Mouse (Mus musculus) T-helper 2 cell (primary cell): Measurements from ENCODE around the gene Ifi205.
"Not testable (repeated sequence)": the region's sequence is repeated elsewhere in the genome, so short reads cannot be mapped to it uniquely, and the experiment has no call there.

Experiments used
- in situ Hi-C: fragments of 300-600 bp; cut with MboI, MseI; formaldehyde crosslinking; loops from one replicate; pipeline ENCODE4 v1.15.1; 2025; ENCODE audit warnings: high pct_unique_total_duplicates

The Ifi205 gene

DNA sequence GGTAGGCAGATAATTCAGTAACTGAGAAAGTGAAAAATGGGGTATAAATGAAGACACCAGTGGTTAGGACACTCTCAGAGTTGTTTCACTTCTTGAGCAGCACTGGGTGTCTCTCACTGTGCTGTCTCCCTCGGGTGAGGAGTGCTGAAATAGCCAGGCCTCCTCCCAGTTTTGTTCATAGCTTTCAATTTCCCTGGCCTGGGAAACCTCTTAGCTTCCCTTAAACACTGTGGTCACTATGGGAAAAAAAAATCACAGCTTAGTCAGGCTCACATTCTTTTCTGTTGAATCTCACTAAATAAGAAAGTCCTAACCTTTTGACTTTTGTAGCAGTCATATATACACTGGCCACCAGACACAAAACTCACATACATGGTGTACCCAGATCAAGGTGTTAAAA lies at the start of gene Ifi205:
Gene Ifi205, minus strand, starts transcription at position 113 of the 400 bp plus-strand sequence.
- in situ Hi-C loops: no loop called here

DNA sequence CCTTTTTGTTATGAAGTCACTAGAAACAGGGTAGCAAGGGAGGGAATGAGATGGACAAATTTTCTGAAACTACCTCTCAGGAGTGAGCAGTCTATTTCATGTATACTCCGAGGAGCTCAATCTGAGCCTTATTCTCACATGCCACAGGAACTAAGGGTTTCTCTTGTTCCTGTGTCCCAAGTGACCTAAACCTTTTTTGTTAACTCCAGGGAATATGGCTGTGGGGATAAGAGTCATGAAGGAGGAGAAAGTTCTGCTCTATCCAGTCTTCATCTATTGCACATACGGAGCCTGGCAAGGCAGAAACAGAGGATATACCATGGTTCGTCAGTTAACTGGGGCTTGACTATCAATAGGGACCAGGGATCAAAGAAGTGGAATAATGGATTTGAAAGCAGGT lies 34.7 kb upstream of the Ifi205 start, which contains the start of gene Olfr430:
Gene Olfr430, plus strand, starts transcription at position 301 of the 400 bp plus-strand sequence.
- in situ Hi-C loops: no loop called here

GRCm38 (mm10) chr1:174055248-174055647 lies 23.6 kb upstream of the Ifi205 start:
- in situ Hi-C loops: no loop called here

- in situ Hi-C loops: no loop called here
These were observed 21.4 kb upstream of the Ifi205 start for GRCm38 (mm10) chr1:174052981-174053380.

DNA sequence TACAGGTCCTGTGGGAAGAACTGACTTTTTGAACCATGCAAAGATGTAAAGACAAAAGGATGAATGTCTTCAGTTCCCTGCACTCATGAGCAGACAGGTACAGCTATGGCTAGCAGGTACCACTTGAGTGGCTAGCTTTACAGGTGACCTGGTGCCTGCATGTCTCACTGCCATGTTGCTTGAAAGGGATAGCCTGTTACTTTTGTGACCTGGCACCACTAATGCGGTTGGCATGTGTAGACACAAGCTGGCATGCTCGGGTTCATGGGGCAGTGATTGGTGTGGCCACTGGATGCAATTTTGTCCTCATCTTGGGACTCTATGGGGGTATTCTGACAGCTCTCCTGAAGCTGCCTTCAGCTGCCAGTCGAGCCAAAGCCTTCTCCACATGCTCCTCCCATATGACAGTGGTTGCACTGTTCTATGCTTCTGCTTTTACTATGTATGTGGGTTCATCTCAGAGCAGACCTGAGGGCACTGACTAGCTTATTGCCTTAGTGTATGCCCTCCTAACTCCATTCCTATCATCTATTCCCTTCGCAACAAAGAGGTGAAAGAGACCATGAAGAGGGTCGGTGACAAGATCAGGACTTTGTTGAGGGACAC lies 20.4 kb upstream of the Ifi205 start:
- in situ Hi-C loops: no loop called here

GRCm38 (mm10) chr1:174051515-174051914 lies 19.9 kb upstream of the Ifi205 start:
- in situ Hi-C loops: no loop called here

DNA sequence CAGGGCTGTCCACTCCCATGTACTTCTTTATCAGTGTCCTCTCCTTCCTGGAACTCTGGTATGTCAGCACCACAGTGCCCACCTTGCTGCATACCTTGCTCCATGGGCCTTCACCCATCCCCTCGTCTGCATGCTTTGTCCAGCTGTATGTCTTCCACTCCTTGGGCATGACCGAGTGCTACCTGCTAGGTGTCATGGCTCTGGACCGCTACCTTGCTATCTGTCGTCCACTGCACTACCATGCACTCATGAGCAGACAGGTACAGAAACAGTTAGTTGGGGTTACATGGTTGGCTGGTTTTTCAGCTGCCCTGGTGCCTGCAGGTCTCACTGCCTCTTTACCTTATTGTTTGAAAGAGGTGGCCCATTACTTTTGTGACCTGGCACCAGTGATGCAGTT lies 18.9 kb upstream of the Ifi205 start:
- in situ Hi-C loops: no loop called here

DNA sequence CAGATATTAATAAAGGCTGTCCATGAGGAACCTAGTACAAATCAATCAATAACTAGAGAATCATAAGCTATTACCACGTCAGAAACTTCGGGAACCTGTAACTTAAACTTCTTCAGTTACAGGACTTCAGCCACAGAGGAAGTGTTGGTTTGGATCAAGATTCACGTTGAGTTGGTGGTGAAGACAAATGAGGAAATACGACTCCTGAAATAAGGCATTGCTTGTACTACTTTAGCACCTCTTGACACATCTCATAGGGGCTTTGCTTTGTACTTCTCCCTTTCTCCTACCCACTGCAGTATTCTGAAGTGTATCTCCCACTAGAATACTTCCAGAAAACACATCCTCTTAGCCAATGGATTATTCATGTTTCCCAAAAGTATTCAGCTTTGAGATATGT lies 17.7 kb upstream of the Ifi205 start:
- in situ Hi-C loops: not testable (repeated sequence)

DNA sequence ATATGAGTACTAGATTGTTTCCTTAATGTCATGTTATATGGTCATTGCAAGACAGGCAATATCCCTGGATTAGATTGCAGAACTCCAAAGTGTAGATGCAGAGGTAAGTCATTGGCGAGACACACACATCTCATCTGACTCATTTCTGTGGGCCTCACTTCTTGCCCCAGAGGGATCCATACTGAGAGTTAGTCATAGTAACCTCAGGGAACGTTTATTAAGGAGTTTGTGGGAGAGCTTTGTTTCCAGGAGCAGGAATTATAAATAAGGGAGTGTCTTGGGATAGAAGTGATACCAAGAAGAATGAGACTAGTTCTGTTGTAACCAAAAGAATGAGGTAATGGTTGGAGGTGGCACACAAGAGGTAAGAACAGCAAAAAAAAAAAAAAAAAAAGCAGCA lies 17.3 kb upstream of the Ifi205 start, which contains the start of gene Olfr432:
Gene Olfr432, plus strand, starts transcription at position 313 of the 400 bp plus-strand sequence.
- in situ Hi-C loops: no loop called here

GRCm38 (mm10) chr1:174048227-174048626 lies 16.6 kb upstream of the Ifi205 start:
- in situ Hi-C loops: not testable (repeated sequence)

- in situ Hi-C loops: no loop called here
These were observed 12.8 kb upstream of the Ifi205 start for GRCm38 (mm10) chr1:174044431-174044830.

DNA sequence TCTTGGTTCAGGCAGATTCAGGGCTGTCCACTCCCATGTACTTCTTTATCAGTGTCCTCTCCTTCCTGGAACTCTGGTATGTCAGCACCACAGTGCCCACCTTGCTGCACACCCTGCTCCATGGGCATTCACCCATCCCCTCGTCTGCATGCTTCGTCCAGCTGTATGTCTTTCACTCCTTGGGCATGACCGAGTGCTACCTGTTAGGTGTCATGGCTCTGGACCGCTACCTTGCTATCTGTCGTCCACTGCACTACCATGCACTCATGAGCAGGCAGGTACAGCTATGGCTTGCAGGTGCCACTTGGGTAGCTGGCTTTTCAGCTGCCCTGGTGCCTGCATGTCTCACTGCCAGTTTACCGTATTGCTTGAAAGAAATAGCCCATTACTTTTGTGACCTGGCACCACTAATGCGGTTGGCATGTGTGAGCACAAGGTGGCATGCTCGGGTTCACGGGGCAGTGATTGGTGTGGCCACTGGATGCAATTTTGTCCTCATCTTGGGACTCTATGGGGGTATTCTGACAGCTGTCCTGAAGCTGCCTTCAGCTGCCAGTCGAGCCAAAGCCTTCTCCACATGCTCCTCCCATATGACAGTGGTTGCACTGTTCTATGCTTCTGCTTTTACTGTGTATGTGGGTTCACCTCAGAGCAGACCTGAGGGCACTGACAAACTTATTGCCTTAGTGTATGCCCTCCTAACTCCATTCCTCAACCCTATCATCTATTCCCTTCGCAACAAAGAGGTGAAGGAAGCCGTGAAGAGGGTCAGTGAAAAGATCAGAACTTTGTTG lies 10.7 kb upstream of the Ifi205 start:
- in situ Hi-C loops: not testable (repeated sequence)

- in situ Hi-C loops: no loop called here
These were observed 9.0 kb upstream of the Ifi205 start, which contains the start of gene Olfr433 for GRCm38 (mm10) chr1:174040523-174041177. Olfr433 (plus strand) TSS chr1:174040705.

GRCm38 (mm10) chr1:174038480-174038879 lies 6.9 kb upstream of the Ifi205 start:
- in situ Hi-C loops: no loop called here

DNA sequence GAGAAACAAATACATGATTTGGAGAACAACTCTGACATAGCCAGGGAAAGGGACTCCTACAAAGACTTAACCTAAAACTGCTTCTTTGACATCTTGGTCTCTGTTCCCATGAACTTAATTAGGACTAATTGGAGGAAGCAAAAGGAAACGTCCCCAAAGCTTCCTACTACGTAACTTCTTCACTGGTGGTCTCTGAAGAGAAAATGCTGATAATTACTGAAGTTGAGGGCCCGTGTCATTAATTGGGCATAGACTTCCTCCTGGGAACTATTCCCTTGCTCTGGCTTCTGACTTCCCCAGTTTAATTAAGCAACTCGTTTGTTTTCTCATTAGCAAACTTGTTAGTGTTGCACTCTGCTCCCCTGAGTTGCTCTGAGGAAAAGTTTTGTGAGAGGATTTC lies 4.2 kb upstream of the Ifi205 start:
- in situ Hi-C loops: no loop called here

DNA sequence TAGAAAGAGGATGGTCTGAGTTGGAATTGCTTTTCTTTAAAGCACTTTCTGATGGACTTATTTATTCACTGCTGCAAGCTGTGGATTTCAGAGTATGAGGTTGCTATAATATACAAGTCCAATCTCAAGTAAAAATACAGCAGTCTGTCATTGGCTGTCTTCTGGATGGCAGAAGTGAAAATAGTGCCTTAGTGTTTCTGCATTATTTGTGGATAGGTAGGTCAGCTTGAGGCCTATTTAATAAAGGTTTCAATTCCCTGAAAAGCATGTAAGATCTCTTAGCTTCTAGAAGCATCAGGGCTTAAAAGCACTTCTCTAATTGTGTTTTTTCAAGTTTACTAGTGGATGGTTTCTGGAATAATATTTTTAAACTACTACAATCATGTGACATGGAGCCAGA lies 24.6 kb downstream of the Ifi205 start:
- in situ Hi-C loops: not testable (repeated sequence)

DNA sequence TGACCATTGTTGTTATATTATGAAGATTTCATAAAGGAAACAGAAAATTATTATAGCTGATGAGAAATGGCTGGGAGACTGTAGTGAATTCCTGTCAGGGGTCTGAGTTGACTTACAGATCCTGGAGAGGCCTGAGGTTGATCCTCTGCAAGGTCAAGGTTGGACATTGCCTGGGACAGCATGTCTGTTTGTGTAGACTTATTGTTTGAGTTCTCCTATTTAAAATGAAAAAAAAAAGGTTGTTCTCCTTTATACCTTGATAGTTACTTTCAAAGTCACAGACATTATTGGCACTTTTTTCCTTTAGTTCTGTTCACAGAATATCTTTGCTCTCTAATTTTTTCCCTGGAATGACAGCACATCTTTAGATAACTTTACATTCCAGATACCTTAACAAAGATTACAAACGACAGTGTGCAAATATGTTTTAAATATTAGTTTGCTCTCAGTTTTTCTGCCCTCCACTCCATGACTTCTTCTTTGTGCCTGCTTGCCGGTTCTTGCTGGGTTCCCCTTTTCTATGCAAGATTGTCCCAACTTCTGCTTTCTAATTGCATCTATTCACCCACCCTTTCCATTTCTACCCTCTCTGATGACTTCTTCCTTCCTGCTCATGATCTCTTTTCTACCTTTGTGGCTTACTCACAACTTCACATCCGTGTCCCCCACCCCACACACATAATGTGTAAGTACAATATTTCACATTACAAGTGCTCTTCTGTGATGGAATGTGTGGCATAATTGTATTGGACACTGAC lies 27.1 kb downstream of the Ifi205 start:
- in situ Hi-C loops: loop anchor here (5.0 kb wide), 1 partner anchor 117 kb away; no protein-coding TSS in a partner anchor

DNA sequence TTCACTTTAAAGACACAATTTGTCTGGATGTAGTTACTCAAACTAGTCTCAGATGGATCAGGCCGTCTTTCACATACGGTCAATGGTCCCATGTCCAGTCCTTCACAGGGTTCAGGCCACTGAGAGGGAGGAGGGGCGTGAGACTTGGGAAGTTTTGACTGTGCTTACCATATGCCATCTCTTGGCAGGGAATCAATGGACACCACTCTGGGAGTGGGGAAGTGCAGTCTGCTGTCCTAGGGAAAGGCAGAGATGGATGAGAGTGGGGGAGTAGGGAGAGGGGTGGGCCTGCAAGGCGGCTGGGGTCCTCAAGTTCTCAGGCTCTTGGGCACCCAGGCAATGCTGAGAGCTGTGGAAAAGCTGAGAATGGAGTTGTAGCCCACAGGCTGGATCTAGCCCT lies 36.6 kb downstream of the Ifi205 start:
- in situ Hi-C loops: no loop called here

GRCm38 (mm10) chr1:173982694-173983305 lies 48.8 kb downstream of the Ifi205 start, which contains the start of gene Ifi202b:
Ifi202b (minus strand) TSS chr1:173982744.
- in situ Hi-C loops: not testable (repeated sequence)

DNA sequence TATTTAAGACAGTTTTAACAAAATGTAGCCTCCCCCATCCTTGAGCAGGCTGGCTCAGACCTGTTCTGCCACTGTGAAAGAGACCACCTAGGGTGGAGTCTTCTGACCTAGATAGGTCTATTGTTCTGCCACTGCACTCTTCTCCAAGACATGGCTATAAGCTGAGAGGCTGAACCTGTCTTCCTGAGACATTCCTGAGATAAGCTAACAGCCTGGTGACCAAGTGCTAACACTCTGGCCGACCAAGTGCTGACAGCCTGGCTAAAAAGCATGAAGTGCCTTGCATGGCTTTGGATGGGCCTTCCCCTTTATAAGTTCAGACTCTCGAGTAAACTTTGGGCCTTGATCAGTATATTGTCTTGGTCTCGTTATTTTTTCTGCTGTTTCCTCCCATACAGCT lies 50.6 kb downstream of the Ifi205 start:
- in situ Hi-C loops: not testable (repeated sequence)

DNA sequence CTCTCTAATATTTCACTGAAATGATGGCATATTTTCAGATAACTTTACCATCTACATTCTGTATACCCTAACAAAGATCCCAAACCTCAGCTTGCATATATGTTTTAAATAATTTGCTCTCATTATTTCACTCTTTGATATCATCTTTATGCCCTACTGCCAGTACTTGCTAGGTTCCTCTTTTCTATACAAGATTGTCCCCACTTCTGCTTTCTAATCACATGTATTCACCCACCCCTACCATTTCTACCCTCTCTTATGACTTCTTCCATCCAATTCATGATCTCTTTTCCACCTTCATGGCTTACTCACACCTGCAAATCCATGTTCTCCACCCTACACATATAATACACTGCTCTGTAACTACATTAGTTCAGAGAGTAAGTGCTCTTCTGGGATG lies 54.0 kb downstream of the Ifi205 start:
- in situ Hi-C loops: no loop called here
